Mouse (Mus musculus) CH12.LX (cell line): ENCODE measurements around the gene 4931428F04Rik.
"Not testable (repeated sequence)": the region's sequence is repeated elsewhere in the genome, so short reads cannot be mapped to it uniquely, and the experiment has no call there.

ENCODE experiments used
- CTCF ChIP-seq, 2 experiments: IDR thresholded peaks in 1 of 2; conservative IDR thresholded peaks in 1 of 2; 2 replicates each; pipeline ENCODE4 v1.5.1; 2011 to 2012; ENCODE audit warnings: low read depth in 2 of 2, low read length in 2 of 2, improper control_type of control experiment in 1 of 2, inconsistent platforms in 1 of 2, mild to moderate bottlenecking in 1 of 2, moderate library complexity in 1 of 2
- E2F4 ChIP-seq: IDR thresholded peaks from 2 replicates; pipeline ENCODE4 v1.6.1; 2011; ENCODE audit warnings: low read depth, low read length, improper control_type of control experiment; ENCODE audit not compliant: insufficient replicate concordance
- ETS1 ChIP-seq: conservative IDR thresholded peaks from 2 replicates; pipeline ENCODE4 v1.6.1; 2012; ENCODE audit warnings: low read depth, mild to moderate bottlenecking, inconsistent platforms, low read length, improper control_type of control experiment, moderate library complexity
- GABPA ChIP-seq: IDR thresholded peaks from 2 replicates; pipeline ENCODE4 v1.6.1; 2012; ENCODE audit warnings: low read depth, low read length, improper control_type of control experiment, inconsistent platforms; ENCODE audit not compliant: insufficient replicate concordance
- MEF2A ChIP-seq: IDR thresholded peaks from 2 replicates; pipeline ENCODE4 v1.6.1; 2014; ENCODE audit warnings: low read depth, mild to moderate bottlenecking, inconsistent platforms, low read length, improper control_type of control experiment, borderline replicate concordance
- NELFE ChIP-seq: IDR thresholded peaks from 2 replicates; pipeline ENCODE4 v1.6.1; 2011; ENCODE audit warnings: low read depth, low read length, improper control_type of control experiment
- NRF1 ChIP-seq: IDR thresholded peaks from 2 replicates; pipeline ENCODE4 v1.6.1; 2014; ENCODE audit warnings: low read depth, mild to moderate bottlenecking, inconsistent platforms, low read length, improper control_type of control experiment, moderate library complexity
- POLR2A ChIP-seq: IDR thresholded peaks from 2 replicates; pipeline ENCODE4 v1.6.1; 2011; ENCODE audit warnings: low read depth, mild to moderate bottlenecking, improper control_type of control experiment, low read length
- POLR2AphosphoS2 ChIP-seq: IDR thresholded peaks from 2 replicates; pipeline ENCODE4 v1.6.1; 2011; ENCODE audit warnings: low read depth, low read length, improper control_type of control experiment
- SMC3 ChIP-seq: IDR thresholded peaks from 2 replicates; pipeline ENCODE4 v1.6.1; 2011; ENCODE audit warnings: low read depth, low read length, improper control_type of control experiment
- ZKSCAN1 ChIP-seq: IDR thresholded peaks from 2 replicates; pipeline ENCODE4 v1.6.1; 2012; ENCODE audit warnings: low read depth, inconsistent platforms, low read length, improper control_type of control experiment, borderline replicate concordance
- ZNF384 ChIP-seq: IDR thresholded peaks from 2 replicates; pipeline ENCODE4 v1.6.1; 2012; ENCODE audit warnings: low read depth, low read length, improper control_type of control experiment, inconsistent platforms

- not testable (repeated sequence) for TF ChIP-seq E2F4; CTCF (conservative IDR thresholded peaks at IDR 0.05 in 1 of 2, IDR thresholded peaks at IDR 0.05 in 1 of 2; ENCODE audit: low read depth in 2 of 2, low read length in 2 of 2); POLR2AphosphoS2; ZKSCAN1; ZNF384; MEF2A; SMC3; ETS1; GABPA; POLR2A; NELFE; NRF1
These were observed 57.4 kb downstream of the 4931428F04Rik start for GRCm38 (mm10) chr8:105232321-105232693.
